Mouse (Mus musculus) neural tube, embryonic 11.5 days (tissue): ENCODE data around the gene B430305J03Rik. TPM values are rescaled to one million over a fixed set of nuclear protein-coding genes. Genes with fewer than 3 reads are reported as not detected.

Experiments used
- ATAC-seq: fragments of 200-750 bp; cut with Nextera tagmentation; 2 replicates; pipeline ENCODE4 v1.8.0; 2017; ENCODE audit warnings: moderate number of reproducible peaks, mild to moderate bottlenecking, moderate TSS enrichment, moderate library complexity; ENCODE audit not compliant: insufficient read depth, low FRiP score, low TSS enrichment
- DNase-seq: peaks from one replicate; pipeline ENCODE4 v3.0.0-alpha.2; 2015; ENCODE audit warnings: low spot score
- H3K27ac ChIP-seq: fragments of 300-500 bp; sonication (generic); 2 replicates; pipeline ENCODE4 v1.5.1; 2014; ENCODE audit warnings: low read depth, mild to moderate bottlenecking, low read length
- H3K27me3 ChIP-seq: fragments of 300-500 bp; sonication (generic); 2 replicates; pipeline ENCODE4 v1.6.1; 2014; ENCODE audit warnings: mild to moderate bottlenecking, low read length, mixed read lengths; ENCODE audit not compliant: control insufficient read depth, insufficient read depth
- H3K36me3 ChIP-seq: fragments of 300-500 bp; sonication (generic); 2 replicates; pipeline ENCODE4 v1.6.1; 2014; ENCODE audit warnings: mild to moderate bottlenecking, low read length, moderate library complexity, mixed read lengths; ENCODE audit not compliant: control insufficient read depth, insufficient read depth
- H3K4me1 ChIP-seq: fragments of 300-500 bp; sonication (generic); 2 replicates; pipeline ENCODE4 v1.6.1; 2014; ENCODE audit warnings: low read length, mixed read lengths; ENCODE audit not compliant: control insufficient read depth, insufficient read depth
- H3K4me2 ChIP-seq: fragments of 300-500 bp; sonication (generic); 2 replicates; pipeline ENCODE4 v1.6.1; 2014; ENCODE audit warnings: low read depth, mild to moderate bottlenecking, moderate library complexity
- H3K4me3 ChIP-seq: fragments of 300-500 bp; sonication (generic); 2 replicates; pipeline ENCODE4 v1.5.1; 2014; ENCODE audit warnings: low read depth, low read length
- H3K9ac ChIP-seq: fragments of 300-500 bp; sonication (generic); 2 replicates; pipeline ENCODE4 v1.6.1; 2014; ENCODE audit warnings: mild to moderate bottlenecking, low read length
- H3K9me3 ChIP-seq: fragments of 300-500 bp; sonication (generic); 2 replicates; pipeline ENCODE4 v1.6.1; 2016; ENCODE audit warnings: low read length; ENCODE audit not compliant: control insufficient read depth
- WGBS: fragments of 180-500 bp; shearing (Covaris S2); extraction: QIAGEN DNeasy Blood & Tissue Kit; methylation state at CpG from one replicate; pipeline ENCODE4 v1.1.7; 2014; 5-methylcytosine and 5-hydroxymethylcytosine counted together
- polyA plus RNA-seq: library from polyadenylated mRNA; unstranded; fragments of >200 nt; fragmentation: Nextera tagmentation; extraction: Ambion mirVana; gene quantifications from 2 replicates; pipeline ENCODE4 v1.2.1, GENCODE M21; 2014

The B430305J03Rik gene
- polyA plus RNA-seq, 1 experiment from 2014 or later, result not detected

DNA sequence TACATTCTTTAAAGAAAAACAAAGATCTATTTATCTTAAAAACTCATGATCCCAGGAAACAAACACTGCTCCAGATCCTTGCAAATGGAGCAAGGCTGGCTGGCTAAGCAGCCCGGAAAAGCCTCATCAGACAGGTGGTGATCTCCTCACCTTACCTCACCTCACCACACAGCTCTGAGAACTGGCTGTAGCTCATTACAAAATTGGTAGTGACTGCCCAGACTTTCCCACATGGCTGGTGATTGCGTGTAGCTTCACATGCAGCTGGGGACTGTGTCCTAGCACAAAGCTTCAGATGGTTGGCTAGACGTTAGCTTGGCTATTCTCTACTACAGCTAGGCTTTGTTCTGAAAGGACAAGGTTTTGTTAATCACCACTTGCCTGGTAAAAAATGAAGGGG, 28.5 kb downstream of the B430305J03Rik start:
- H3K4me2 ChIP-seq, result no peak overlapping the region
- H3K4me1 ChIP-seq, result no peaks in the 10 kb centered on the region
- H3K27ac ChIP-seq, result no peak overlapping the region
- no peaks in the 10 kb centered on the region for H3K36me3 ChIP-seq
- no peak for ATAC-seq
- WGBS, result 86% methylated on average over 3 of the region's 3 CpGs
- DNase-seq, result no peak
- no peaks in the 10 kb centered on the region for H3K27me3 ChIP-seq
- H3K4me3 ChIP-seq, result no peak overlapping the region
- H3K9ac ChIP-seq, result no peak overlapping the region
- no peaks in the 10 kb centered on the region for H3K9me3 ChIP-seq

DNA sequence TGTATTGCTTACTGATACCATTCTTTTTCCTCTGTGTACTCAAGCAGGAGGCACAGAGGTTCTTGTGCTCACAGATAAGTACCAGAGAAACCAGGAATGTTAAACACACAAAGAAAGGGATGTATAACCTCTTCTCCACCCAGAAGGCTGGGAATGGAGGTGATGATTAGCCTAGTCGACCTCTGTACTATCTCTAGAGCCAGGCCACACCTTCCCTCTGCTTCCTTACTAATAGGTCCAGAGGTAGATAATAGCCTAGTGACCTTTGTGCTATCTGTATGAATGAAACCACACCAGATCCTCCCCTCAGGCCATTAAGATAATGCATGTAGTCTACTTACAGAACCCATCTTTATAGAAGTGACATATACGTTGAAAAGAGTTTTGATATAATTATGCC, 29.5 kb downstream of the B430305J03Rik start:
- Histone ChIP-seq H3K36me3 (no peaks in the 10 kb centered on the region), H3K4me1 (no peaks in the 10 kb centered on the region), H3K9ac (no peak overlapping the region), H3K27me3 (no peaks in the 10 kb centered on the region), H3K27ac (no peak overlapping the region), H3K4me2 (no peak overlapping the region), H3K9me3 (no peaks in the 10 kb centered on the region), H3K4me3 (no peak overlapping the region)
- 59% methylated on average over 2 of the region's 2 CpGs for WGBS
- no peak for DNase-seq
- ATAC-seq, result no peak

DNA sequence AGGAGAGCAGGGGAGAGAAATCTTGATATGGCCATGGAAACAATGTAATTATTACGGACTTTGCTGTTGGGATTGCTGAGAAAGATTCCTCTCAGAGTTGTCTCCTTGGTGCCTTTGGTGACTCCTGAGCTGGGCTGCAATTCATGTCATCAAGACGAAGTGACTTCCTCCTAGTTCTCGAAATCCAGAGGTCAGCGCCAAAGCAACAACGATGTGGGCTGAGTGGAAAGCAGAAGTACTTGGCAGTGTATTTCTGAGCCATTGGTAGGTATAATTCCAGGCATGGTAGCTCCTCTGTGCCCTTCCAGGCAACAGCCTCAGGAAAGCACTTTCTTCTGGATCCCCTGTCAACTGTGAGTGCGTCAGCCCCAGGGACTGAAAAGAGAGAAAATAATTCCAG, 44.1 kb downstream of the B430305J03Rik start:
- no peak for DNase-seq
- H3K4me3 ChIP-seq, result no peak overlapping the region
- H3K9ac ChIP-seq, result no peak overlapping the region
- 91% methylated on average over 6 of the region's 6 CpGs for WGBS
- no peak overlapping the region for H3K27ac ChIP-seq
- no peaks in the 10 kb centered on the region for H3K9me3 ChIP-seq
- no peaks in the 10 kb centered on the region for H3K27me3 ChIP-seq
- no peak for ATAC-seq
- H3K36me3 ChIP-seq, result no peaks in the 10 kb centered on the region
- no peaks in the 10 kb centered on the region for H3K4me1 ChIP-seq
- H3K4me2 ChIP-seq, result no peak overlapping the region

DNA sequence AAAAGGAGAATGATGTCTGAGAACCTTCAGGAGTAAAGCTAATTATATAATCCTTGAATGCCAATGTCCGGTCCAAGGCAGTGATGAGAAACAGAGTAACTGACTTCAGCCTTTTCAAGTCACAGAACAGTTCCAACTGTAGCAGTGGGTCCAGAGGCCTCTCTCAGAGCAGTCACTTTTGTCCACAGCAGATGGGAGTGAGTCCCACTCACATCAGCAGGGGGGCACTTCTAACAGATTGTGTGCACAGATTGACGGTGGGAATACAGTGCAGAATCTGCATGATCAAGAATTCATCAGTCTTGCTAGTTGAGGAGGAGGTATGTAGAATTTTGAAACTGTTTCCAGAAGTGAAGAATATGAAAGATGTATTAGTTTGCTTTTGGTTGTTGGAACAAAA, 45.7 kb downstream of the B430305J03Rik start:
- no peak for DNase-seq
- WGBS, result 86% methylated on average over 2 of the region's 2 CpGs

DNA sequence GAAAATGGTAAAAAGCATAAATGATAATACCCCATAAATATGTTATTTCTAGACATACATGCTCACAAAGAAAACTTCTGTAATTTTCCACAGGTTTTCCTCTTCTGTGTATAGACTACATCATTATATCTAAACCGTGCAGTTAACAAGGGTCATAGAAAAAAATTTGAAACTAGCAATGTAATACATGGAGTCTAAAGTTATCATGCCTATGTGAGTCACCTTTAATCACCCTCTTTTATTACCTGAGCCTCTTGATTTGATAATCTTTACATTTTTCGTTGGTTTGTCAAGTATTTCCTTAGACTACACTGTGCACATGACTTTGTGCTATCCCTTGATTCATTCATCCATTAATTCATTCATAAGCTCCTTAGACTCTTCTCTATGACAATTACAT, 50.7 kb downstream of the B430305J03Rik start:
- Histone ChIP-seq H3K27me3 (no peaks in the 10 kb centered on the region), H3K9ac (no peak overlapping the region), H3K4me2 (no peak overlapping the region), H3K4me1 (no peaks in the 10 kb centered on the region), H3K9me3 (no peaks in the 10 kb centered on the region), H3K4me3 (no peak overlapping the region), H3K27ac (no peak overlapping the region), H3K36me3 (no peaks in the 10 kb centered on the region)
- DNase-seq (no peak), ATAC-seq (no peak)
- 89% methylated on average over 2 of the region's 2 CpGs for WGBS

More for the DNA sequence above, 45.7 kb downstream of the B430305J03Rik start:
- Histone ChIP-seq H3K4me2 (no peak overlapping the region), H3K4me1 (no peaks in the 10 kb centered on the region), H3K36me3 (no peaks in the 10 kb centered on the region), H3K9me3 (no peaks in the 10 kb centered on the region), H3K9ac (no peak overlapping the region), H3K4me3 (no peak overlapping the region), H3K27ac (no peak overlapping the region), H3K27me3 (no peaks in the 10 kb centered on the region)
- ATAC-seq, result no peak

Other genes starting within 250 kb of the B430305J03Rik start
- gene Rap2b, start 4.3 kb downstream of the B430305J03Rik start, polyA plus RNA-seq, result 12.5 and 13.0 TPM in 2 replicates